Mouse (Mus musculus): ENCODE results near the gene Myh2. TPM values are rescaled to one million over a fixed set of nuclear protein-coding genes. Genes with fewer than 3 reads are reported as not detected.

The Myh2 gene
- not detected for total RNA-seq (2021)

DNA sequence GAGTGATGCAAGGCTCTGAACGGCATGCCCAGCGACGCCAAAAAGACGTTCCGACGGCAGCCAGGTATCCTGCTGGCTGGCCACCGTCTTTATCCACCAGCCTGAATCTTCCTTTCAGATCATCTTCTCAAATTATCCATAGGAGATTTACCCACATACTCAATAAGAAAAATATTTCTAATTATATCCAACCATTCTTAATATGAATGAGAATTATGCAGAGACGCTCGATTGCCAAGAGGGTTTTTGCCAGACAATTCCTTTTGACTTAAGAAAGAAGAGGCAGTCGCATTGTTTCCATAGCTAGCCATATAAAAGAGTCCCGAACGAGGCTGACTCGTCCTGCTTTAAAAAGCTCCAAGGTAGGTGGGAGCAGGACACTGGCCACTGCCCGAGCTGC is at the start of gene Myh2:
Myh2 (plus strand) TSS at position 301 of the 400 bp plus-strand sequence.
- intact Hi-C loops (cut with DNase I): no loop called here
- no peak for DNase-seq (ENCODE audit: low spot score)

DNA sequence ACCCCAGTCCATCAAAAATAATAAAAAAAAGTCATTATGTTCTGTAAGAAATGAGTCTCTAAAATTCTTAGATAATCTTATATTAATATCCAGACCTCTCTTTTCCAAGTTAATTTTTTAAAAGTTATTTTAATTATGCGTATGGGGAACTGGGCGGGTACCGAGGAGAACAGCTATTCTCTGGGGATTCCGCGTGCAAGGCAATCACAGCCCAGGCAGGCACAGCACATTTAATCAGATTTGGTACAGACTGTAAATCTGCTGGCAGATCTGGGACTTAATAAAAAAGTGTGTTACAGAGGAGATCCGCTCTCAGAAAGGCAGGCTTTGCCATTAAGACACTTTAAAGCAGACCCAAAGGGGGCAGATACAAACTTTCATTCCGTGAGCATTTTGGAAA is 45.9 kb upstream of the Myh2 start:
- intact Hi-C loops (cut with DNase I): no loop called here
- no peak for DNase-seq (ENCODE audit: low spot score)

DNA sequence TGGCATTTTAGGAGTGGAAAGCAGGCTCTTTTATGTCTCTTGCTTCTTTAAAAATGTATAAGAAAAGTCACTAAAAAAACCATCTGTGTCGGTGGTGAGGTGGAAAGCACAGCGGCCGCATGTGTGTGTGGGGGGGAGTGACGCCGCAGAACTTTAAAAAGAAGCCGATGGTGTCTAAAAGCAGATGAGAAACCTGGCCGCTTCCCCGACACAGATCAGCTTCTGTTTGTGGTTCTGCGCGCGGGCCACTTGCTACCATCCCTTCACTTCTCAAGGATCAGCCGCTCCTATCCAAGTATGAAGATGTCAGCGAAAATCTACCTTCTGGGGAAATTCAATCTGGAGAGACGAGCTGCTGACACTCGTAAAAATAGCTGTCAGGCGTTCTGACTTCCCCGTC is 45.5 kb upstream of the Myh2 start:
- no peak for DNase-seq (ENCODE audit: low spot score)

DNA sequence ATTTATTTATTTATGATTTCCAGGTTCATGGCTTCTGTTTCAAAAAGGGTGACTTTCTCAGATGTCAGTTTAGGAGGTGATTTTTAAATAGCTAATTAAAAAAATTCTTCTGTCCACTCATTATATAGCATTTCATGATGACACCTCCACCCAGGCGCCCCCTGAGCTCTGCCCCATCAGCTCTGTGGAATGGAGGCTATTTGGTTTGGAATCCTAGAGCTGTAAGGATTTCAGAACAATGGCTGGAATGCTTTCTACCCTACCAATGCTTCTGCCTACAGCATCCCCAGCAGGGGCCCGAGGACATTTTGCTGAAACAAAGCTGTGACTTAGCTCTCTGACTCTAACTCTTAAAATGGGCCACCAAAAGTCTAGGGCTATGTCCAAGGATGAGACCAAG is 37.3 kb upstream of the Myh2 start:
- intact Hi-C loops (cut with DNase I): no loop called here
- DNase-seq (ENCODE audit: low spot score): no peak

More for the DNA sequence above, 45.5 kb upstream of the Myh2 start:
- intact Hi-C loops (cut with DNase I): no loop called here

DNA sequence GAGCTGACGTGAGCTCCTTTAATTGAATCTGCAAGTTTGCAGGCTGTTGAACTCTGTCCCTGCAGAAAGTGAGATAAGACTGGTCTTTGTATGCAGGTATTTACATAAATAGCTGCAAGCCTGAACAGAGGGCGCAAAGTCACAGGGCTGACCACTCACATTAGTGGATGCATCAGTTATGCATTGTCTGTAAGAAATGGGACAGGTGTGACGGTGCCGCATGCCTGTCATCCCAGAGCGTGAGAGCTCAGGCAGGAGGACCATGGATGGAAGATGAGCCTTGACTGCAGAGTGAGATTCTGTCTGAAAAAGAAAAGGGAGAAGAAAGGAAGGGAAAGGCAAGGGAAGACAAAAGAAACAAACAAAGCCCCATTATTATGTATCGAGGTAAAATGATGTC is 36.2 kb upstream of the Myh2 start:
- intact Hi-C loops (cut with DNase I): no loop called here
- DNase-seq (ENCODE audit: low spot score): no peak

DNA sequence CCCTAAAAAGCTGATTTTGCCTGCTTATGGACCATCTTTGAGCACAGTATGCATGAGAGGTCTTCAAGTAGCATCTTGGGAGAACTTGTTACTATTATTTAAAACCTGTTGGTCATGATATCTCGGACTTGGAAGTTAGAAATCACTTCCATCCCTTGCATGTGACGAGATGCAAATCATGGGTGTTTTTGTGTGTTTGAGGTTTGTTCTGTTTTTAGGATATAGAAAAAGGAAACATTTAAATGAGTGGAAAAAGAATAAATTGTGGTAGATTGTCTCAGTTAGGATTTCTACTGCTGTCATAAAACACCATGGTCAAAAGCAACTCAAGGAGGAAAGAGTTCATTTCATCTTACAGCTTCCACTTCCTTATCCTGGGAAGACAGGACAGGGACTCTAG is 35.3 kb upstream of the Myh2 start:
- intact Hi-C loops (cut with DNase I): no loop called here
- DNase-seq (ENCODE audit: low spot score): no peak

DNA sequence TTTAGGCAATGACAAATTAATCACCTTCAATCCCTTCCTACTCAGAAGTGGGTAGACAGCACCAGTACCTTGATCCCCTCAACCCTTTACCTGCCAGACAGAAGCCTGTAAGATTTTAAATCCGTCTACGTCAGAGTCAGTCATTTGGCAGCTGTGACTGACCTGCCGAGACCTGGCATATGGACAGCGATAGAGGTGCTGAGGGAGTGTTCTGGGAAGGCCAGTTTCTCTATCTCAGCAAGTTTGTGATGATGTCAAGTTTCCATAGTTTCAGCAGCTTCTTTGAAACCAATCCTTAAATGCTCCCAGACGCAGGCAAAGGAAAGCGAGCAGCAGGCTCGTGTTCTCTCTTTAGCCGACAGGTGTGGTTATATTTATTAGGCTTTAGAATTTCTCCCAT is 31.3 kb upstream of the Myh2 start:
- no peak for DNase-seq (ENCODE audit: low spot score)
- intact Hi-C loops (cut with DNase I): no loop called here

DNA sequence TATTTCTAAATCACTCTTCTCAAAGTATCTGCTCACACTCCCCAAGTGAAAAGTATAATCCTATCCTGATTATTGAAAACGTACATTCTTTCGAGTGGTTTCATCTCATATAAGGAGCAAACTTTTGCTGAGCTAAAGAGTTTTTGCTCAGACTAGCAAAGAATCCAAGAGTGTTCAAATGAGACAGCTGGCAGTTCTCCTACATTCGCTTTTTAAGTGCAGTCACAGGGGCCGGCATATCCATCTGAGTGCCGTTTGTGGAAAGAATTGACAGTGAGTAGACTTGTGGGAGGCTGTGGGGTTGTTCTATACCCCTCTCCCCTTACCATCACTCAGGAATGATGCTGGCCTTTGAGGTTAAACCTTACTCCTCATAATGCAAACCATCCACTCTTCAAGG is 30.7 kb upstream of the Myh2 start:
- intact Hi-C loops (cut with DNase I): no loop called here
- DNase-seq (ENCODE audit: low spot score): no peak

DNA sequence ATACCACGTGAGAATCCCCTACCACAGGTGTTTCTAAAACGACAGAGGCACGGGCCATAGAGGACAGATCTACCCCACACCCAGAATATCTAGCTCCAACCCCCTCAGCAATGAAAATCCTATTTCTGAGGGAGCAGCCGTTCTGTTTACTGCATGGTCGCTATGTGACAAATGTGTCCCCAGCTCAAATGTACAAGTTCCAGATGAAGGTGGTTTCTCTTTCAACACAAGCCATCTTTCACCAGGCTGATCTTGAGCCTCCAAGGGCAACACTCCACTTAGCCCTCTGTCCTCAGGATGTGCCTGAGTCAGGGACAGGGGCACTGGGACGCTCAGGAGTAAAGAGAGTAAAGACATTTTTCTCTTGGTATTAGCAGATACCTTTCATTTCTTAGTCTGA is 29.8 kb upstream of the Myh2 start:
- DNase-seq (ENCODE audit: low spot score): no peak
- intact Hi-C loops (cut with DNase I): no loop called here

DNA sequence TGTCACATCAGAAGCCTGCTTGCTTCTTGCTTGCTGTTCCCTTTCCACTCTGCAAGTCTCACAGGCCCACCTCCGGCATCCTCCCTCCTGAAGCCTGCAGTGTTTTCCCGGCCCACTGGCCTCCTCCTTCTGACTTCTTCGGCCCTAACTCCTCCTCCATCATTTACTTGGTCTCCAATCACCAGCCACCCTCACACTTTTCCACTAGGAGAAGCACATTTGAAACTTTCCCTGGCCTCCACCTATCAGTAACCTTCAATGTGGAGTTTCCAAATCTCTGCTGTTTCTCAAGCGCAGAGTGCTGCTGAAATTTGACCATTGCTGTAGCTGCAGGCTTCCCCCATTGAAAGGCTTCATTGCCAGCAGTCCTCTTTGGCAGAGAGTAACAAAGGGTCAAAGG is 28.8 kb upstream of the Myh2 start:
- intact Hi-C loops (cut with DNase I): no loop called here

DNA sequence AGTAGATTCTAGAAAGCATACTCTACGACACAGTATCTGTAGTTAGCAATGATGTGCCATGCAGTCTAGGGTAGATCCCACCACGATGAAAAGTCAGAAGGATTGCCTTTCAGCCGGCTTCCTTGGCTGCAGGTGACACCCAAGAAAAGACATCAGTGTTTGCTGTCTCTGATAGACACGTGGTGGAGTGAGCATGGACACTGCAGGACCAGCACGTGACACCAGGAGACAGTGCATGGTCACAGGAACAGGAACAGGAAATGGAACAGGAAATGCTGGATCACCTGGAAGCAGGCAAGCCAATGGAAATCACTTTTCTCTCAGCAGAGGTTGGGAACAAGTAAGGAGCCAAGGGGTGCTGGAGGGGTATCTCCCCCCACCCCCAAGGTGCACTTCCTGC is 27.8 kb upstream of the Myh2 start:
- DNase-seq (ENCODE audit: low spot score): no peak
- intact Hi-C loops (cut with DNase I): no loop called here

More for the DNA sequence above, 28.8 kb upstream of the Myh2 start:
- DNase-seq (ENCODE audit: low spot score): no peak

DNA sequence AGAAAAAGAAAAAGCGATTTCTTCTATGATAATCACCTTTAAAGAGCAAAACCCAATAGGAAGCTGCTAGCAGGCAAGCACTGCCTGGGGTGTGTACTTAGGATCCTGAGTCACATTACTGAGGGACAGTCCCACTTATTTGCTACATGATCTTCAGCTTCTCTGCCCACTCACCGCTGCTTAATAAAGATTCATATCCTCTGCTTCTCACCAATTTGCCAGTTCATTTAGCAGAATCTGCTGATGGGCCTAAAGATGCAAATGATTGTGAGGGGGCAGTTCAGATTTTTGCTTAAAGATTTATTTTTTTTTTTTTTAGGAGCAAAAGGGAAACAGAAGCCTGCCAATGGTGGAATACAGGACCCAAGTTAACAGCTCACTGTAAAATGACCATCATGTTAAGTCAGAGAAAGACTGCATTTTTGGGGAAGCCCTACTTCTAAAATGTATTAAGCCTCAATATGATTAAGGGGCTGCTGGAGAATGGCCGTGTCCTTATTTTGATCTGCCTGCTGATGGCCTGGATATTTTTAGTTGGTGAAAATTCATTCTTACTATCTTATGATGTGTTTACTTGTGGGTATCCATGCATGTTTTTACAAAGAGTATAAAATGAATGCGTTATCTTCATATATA is 26.8 kb upstream of the Myh2 start:
- DNase-seq (ENCODE audit: low spot score): no peak
- intact Hi-C loops (cut with DNase I): no loop called here

DNA sequence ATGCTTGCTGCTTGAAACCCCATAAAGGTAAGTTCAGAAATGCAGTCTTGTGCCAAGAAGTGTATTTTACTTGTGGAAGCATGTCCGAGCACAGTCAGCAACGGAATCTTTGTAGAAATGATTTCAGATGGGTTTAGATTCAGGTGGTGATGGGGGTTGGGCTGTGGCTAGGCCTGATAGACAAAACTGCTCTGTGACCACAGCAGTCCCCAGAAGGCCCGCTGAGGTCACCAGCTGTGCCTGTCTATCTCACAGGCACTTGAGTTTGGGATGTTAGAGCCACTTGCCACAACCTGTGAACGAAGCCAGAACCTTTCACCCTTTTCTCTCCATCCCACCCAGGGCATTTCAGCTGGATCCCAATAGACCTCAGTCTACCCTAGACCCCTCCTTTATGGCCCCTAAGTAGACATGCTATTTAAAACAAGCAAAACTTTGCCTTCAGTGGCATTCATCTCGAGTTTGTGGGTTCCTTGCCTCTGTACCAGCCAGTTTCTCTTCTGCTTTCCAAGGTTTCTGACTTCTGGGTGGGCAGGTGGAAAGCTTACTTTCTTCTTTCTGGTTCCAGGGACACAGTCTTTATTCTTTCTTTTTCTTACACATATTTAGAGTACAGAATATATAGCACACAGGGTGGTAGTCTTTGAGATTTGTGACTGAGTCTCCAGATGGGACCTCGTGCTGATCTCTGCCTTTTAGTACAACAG is 26.1 kb upstream of the Myh2 start:
- intact Hi-C loops (cut with DNase I): no loop called here
- no peak for DNase-seq (ENCODE audit: low spot score)

DNA sequence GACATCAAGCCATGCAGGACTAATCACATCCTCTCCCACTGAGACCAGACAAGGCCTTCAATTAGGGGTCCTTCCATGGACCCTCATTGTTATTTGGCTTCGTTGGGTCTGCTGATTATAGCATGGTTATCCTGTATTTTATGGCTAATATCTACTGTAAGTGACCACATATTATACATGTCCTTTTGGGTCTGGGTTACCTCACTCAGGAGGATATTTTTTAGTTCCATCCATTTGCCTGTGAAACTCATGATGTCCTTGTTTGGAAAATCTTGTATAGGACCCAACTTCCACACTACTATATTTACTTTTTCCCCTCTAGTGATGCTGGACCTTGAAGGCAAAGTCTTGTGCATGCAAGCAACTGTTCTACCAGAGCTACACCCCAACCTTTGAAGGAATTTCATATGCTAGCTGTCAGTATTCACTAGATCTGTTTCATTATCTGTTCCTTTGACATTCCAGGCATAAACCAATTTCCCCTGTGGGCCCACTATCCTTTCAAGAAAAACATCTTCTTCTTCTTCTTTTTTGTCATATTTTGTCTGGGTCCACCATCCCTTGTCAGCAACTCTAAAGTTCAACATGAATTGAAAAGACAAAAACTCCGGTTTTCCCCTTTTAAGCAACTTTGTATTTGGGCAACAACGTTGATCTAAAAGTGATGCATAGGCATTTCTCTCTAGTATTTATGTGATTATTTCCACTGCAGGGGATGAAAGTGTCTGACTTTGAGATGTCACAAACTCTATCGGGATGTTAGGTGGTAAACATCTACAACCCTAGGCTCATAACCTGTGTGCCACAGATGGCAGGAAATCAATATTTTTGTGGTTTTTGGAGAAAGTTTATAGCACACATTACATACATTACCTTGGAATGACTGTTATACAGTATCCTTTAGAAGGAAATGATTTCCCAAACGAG is 25.1 kb upstream of the Myh2 start:
- DNase-seq (ENCODE audit: low spot score): no peak
- intact Hi-C loops (cut with DNase I): no loop called here

DNA sequence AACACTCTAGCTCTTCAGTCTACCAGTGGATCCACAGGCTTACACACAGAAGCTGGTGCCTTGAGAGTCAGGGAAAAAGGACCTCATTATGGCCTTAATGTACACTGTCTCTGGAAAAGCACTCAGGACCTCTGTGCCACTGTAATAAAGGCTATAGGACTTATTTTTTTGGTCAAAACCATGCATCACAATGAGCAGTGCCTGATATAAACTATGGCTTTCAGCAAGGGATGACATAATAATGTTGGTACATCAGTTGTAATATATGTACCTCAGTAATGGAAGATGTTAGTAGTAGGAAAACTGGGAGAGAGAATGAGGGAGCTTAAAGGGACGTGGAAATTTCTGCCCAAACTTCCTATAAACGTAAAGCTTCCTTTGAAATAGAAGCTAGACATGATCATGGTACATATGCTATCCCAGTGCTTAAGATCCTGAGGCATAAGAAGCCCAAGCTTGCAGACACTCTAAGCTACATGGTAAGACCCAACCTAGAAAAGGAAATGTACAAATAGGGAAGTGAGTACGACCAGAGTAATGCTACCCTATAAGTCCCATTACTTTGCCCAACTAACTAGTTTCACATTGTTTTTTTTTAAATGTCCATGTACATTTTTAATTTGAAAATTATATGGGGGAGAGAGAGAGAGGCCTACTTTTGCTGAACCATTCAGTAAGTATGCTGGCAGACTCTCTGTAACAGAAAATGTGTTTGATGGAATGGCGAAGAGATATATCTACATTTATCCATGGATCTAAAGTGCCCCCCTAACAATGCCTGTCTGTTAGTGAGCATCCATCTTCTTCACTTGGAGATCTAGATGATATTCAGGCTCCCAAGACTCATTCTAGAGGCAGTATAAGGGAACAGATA is 24.2 kb upstream of the Myh2 start:
- DNase-seq (ENCODE audit: low spot score): no peak
- intact Hi-C loops (cut with DNase I): no loop called here

DNA sequence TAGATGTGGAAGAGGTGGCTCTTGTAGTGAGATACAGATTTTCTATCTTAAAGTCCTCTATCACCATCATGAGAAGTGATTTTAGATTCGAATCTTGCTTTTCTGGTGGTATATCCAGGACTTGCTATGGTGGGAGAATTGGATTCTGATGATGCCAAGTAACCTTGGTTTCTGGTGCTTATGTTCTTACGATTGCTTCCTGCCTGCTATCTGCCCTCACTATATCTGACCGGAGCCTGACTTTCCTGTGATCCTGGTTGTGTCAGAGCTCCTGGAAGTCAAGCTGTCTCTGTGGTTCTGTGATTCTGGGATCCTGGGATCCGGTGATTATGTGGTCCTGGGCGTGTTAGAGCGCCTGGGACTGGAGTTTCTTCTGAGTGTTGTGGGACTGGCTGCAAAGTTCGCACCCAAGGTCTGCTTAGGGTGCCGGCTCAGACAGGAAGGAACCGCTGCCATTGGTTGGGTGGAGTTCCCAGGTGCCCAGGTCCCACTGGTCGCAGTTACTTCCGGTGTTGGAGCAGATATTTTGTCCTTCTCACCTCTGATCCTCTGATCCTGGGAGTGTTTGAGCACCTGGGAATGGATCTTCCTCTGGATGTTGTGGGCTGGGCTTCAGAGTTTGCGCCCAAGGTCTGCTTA is 23.4 kb upstream of the Myh2 start:
- intact Hi-C loops (cut with DNase I): no loop called here
- DNase-seq (ENCODE audit: low spot score): no peak

DNA sequence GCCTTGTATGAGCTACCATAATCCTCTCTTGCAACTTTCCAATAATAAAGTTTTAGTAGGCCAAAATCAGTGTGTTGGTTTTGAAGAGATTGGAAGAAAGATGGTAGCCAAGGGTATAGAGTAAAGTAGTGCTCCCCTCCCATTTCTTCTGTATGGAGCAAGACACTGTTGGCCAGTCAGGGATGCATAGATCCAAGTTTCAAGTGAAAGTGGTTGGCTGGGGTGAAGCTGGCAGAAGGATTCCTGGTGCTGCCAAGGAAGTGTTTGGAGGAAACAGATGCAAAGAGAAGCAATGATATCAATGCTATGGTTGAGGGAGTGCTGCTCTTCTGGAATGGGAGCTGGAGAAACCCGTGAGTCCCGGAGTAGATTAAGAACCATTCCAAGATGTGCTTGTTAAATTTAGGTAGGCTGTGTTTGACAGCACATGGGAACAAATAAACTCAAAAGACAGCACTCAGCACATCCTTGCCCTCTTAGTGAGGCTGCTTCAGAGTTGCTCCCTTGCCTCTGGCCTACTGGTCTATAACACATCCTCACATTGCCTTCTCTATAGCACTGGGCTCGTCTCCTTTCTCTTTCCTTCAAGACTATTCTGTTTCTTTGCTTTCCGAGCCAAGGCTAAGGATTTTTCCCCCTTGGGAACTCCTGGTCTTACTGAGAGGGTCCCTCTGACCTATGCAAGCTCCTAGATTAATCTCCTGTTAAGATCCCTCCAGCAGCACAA is 22.4 kb upstream of the Myh2 start:
- intact Hi-C loops (cut with DNase I): no loop called here
- DNase-seq (ENCODE audit: low spot score): no peak

DNA sequence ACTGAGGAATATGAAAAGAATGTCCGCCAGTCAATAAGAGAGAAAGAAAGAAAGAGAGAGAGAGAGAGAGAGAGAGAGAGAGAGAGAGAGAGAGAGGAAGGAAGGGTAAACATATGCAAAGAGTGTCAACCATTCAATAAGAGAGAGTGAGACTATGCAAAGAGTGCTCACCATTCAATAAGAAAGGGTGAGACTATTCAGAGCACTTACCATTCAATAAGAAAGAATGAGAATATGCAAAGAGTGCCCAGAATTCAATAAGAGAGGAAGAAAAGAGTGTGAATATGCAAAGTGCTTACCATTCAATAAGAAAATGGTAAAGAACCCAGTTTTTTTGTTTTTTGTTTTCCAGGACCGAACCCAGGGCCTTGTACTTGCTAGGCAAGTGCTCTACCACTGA is 20.6 kb upstream of the Myh2 start:
- intact Hi-C loops (cut with DNase I): no loop called here
- DNase-seq (ENCODE audit: low spot score): no peak

DNA sequence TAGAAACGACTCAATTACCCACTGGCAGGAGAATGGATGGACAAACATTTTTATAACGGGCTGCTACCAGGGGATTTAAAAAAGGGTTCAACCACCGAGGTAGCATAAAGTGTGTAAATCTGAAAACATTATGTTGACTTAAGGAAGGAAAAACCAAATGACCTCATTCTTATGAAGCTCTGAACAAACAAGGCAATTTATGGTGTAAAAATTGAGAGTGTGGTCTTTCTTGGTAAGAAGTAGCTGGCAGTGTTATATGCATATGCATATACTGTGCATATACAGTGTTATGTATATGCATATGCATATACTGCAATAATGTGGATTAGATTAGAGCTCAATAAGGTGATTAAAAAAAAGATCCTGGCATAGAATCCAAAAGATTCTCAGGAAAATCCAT is 19.7 kb upstream of the Myh2 start:
- intact Hi-C loops (cut with DNase I): no loop called here
- DNase-seq (ENCODE audit: low spot score): no peak

Measured in heart, postnatal 25 days (tissue).